Mouse (Mus musculus): ENCODE results near the gene Osbpl3. TPM values are rescaled to one million over a fixed set of nuclear protein-coding genes. Genes with fewer than 3 reads are reported as not detected.

Osbpl3 gene
- polyA plus RNA-seq, 1 experiment from 2014 or later, result 4.1 TPM

GRCm38 (mm10) chr6:50366724-50367123, 89.3 kb downstream of the Osbpl3 start:
- ATAC-seq (ENCODE audit: insufficient read depth), result no peak
- WGBS, result 72% methylated on average over 5 of the region's 5 CpGs

DNA sequence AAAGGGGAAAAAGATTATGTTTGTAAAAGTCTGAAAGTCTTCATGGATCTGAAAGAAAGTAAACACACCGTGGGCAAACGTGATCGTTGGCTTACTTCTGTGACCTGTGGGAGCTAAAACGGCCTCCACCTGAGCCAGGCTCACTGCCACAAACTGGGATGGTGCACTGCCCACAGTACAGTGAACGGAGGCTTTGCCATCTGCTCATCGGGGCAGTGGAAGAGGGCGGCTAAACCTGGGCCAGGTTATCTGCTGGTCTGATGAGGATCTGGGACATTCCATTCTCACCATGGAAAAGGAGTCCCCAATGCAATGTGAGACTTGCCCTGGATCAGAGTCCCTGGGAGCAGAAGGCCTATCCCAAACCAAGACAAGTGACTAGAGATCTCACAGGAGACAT, 89.7 kb downstream of the Osbpl3 start:
- DNase-seq (no peak), ATAC-seq (ENCODE audit: insufficient read depth) (no peak)
- H3K9me3 ChIP-seq (ENCODE audit: low read depth, low read length), result no peaks in the 10 kb centered on the region
- H3K9ac ChIP-seq, result no peak overlapping the region
- no peak overlapping the region for H3K4me3 ChIP-seq (ENCODE audit: low read depth, low read length)
- TF ChIP-seq CTCF (IDR thresholded peaks at IDR 0.05; ENCODE audit: low read depth), result no peak
- H3K4me2 ChIP-seq, result no peak overlapping the region
- H3K27ac ChIP-seq (ENCODE audit: low read depth), result no peak overlapping the region
- H3K27me3 ChIP-seq (ENCODE audit: insufficient read depth, low read length), result no peaks in the 10 kb centered on the region
- 76% methylated on average over 7 of the region's 7 CpGs for WGBS
- no peaks in the 10 kb centered on the region for H3K4me1 ChIP-seq (ENCODE audit: insufficient read depth)
- H3K36me3 ChIP-seq (ENCODE audit: insufficient read depth), result no peaks in the 10 kb centered on the region

More at GRCm38 (mm10) chr6:50366724-50367123, 89.3 kb downstream of the Osbpl3 start:
- TF ChIP-seq CTCF (IDR thresholded peaks at IDR 0.05; ENCODE audit: low read depth), result no peak
- H3K4me3 ChIP-seq (ENCODE audit: low read depth, low read length), result no peak overlapping the region
- no peaks in the 10 kb centered on the region for H3K4me1 ChIP-seq (ENCODE audit: insufficient read depth)
- H3K9ac ChIP-seq, result no peak overlapping the region
- no peak overlapping the region for H3K4me2 ChIP-seq
- H3K27me3 ChIP-seq (ENCODE audit: insufficient read depth, low read length), result no peaks in the 10 kb centered on the region
- H3K27ac ChIP-seq (ENCODE audit: low read depth), result no peak overlapping the region
- no peaks in the 10 kb centered on the region for H3K36me3 ChIP-seq (ENCODE audit: insufficient read depth)
- no peaks in the 10 kb centered on the region for H3K9me3 ChIP-seq (ENCODE audit: low read depth, low read length)
- DNase-seq, result no peak

DNA sequence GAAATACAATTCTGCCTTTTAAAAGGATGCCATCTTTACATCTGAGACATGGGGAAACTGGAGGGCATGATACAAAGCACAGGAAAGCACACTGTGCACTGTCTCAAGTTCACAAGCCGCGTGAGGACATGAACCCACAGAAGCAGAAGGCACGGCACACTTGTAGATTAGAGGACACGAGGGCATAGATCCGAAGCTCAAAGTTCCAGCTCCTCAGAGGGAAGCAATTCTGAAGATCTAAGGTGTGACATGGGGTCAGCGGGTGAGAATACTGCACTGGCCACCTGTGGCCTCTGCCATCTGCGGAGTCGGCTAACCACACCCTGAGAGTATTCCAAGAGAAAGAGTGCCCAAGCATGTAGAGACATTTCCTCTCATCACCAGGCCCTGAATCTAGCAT, 91.6 kb downstream of the Osbpl3 start:
- H3K9me3 ChIP-seq (ENCODE audit: low read depth, low read length), result no peaks in the 10 kb centered on the region
- 88% methylated on average over 8 of the region's 8 CpGs for WGBS
- H3K4me1 ChIP-seq (ENCODE audit: insufficient read depth), result no peaks in the 10 kb centered on the region
- no peak overlapping the region for H3K4me3 ChIP-seq (ENCODE audit: low read depth, low read length)
- TF ChIP-seq CTCF (IDR thresholded peaks at IDR 0.05; ENCODE audit: low read depth), result no peak
- no peak overlapping the region for H3K27ac ChIP-seq (ENCODE audit: low read depth)
- no peak overlapping the region for H3K9ac ChIP-seq
- no peaks in the 10 kb centered on the region for H3K27me3 ChIP-seq (ENCODE audit: insufficient read depth, low read length)
- ATAC-seq (ENCODE audit: insufficient read depth), result no peak
- no peak overlapping the region for H3K4me2 ChIP-seq
- DNase-seq, result no peak
- H3K36me3 ChIP-seq (ENCODE audit: insufficient read depth), result no peaks in the 10 kb centered on the region

GRCm38 (mm10) chr6:50363385-50363784, 92.6 kb downstream of the Osbpl3 start:
- ATAC-seq (ENCODE audit: insufficient read depth) (no peak), DNase-seq (no peak)
- Histone ChIP-seq H3K27ac (ENCODE audit: low read depth) (no peak overlapping the region), H3K4me2 (no peak overlapping the region), H3K9ac (no peak overlapping the region), H3K4me3 (ENCODE audit: low read depth, low read length) (no peak overlapping the region), H3K4me1 (ENCODE audit: insufficient read depth) (no peaks in the 10 kb centered on the region), H3K36me3 (ENCODE audit: insufficient read depth) (no peaks in the 10 kb centered on the region), H3K9me3 (ENCODE audit: low read depth, low read length) (no peaks in the 10 kb centered on the region), H3K27me3 (ENCODE audit: insufficient read depth, low read length) (no peaks in the 10 kb centered on the region)
- WGBS, result 65% methylated on average over 5 of the region's 5 CpGs
- no peak for TF ChIP-seq CTCF (IDR thresholded peaks at IDR 0.05; ENCODE audit: low read depth)

DNA sequence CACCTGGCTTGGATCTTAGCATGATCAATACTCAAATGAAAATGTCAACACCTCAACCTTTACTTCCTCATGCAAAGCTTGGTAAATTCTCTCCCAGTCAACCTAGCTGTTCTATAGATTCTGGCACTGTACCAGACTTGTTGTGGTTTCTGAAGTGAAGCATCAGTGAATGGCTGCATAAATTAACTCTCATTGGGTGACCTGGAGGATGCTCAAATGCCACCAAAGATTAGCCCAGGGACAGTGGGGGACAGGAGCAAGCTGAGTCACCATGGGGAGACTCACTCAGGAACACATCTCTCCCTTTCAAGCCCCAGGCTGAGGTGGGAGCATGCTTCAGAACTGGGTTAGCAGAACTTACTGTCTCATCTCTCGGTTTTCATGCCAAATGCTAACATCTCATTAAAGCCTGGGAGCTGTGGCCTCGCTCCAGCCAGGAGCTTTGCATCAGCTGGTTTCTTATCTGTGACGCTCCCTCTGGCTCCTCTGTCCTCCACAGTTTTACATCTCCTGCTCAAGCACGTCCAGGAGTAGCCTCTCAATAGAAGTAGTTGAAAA, 93.2 kb downstream of the Osbpl3 start:
- H3K36me3 ChIP-seq (ENCODE audit: insufficient read depth), result no peaks in the 10 kb centered on the region
- no peak overlapping the region for H3K27ac ChIP-seq (ENCODE audit: low read depth)
- no peak overlapping the region for H3K4me3 ChIP-seq (ENCODE audit: low read depth, low read length)
- H3K27me3 ChIP-seq (ENCODE audit: insufficient read depth, low read length), result no peaks in the 10 kb centered on the region
- no peak for TF ChIP-seq CTCF (IDR thresholded peaks at IDR 0.05; ENCODE audit: low read depth)
- 48% methylated on average over 4 of the region's 4 CpGs for WGBS
- no peaks in the 10 kb centered on the region for H3K9me3 ChIP-seq (ENCODE audit: low read depth, low read length)
- no peak overlapping the region for H3K4me2 ChIP-seq
- H3K4me1 ChIP-seq (ENCODE audit: insufficient read depth), result peaks cover 1% of the 10 kb centered on the region; the same call in 1 of the 2 replicates
- DNase-seq, result no peak
- ATAC-seq (ENCODE audit: insufficient read depth), result no peak
- no peak overlapping the region for H3K9ac ChIP-seq

DNA sequence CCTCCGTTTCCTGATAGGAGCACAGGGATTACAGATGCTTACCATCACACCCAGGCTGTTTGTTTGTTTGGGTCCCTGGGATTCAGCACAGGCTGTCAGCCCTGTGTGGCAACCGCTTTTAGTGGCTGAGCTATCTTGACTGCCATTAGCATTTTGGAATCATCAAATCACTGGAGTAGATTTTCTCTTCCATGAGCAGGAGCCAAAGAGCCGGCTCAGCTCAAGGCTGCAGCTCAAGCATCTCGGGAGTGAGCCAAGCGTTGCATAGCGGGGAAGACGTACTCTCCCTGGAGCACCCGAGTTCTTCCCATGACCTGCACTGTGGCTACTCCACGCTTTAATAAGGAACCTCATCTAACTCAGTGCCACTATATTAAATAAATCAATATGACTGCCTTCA, 93.8 kb downstream of the Osbpl3 start:
- 71% methylated on average over 9 of the region's 9 CpGs for WGBS

GRCm38 (mm10) chr6:50358104-50358679, 97.8 kb downstream of the Osbpl3 start:
- Histone ChIP-seq H3K9me3 (ENCODE audit: low read depth, low read length) (no peaks in the 10 kb centered on the region), H3K4me3 (ENCODE audit: low read depth, low read length) (no peak overlapping the region), H3K9ac (no peak overlapping the region), H3K4me1 (ENCODE audit: insufficient read depth) (peaks cover 4% of the 10 kb centered on the region), H3K4me2 (no peak overlapping the region), H3K27me3 (ENCODE audit: insufficient read depth, low read length) (no peaks in the 10 kb centered on the region), H3K27ac (ENCODE audit: low read depth) (no peak overlapping the region), H3K36me3 (ENCODE audit: insufficient read depth) (no peaks in the 10 kb centered on the region)
- WGBS, result 29% methylated on average over 16 of the region's 16 CpGs
- ATAC-seq (ENCODE audit: insufficient read depth) (peak; percentile 69), DNase-seq (peak; percentile 65)
- no peak for TF ChIP-seq CTCF (IDR thresholded peaks at IDR 0.05; ENCODE audit: low read depth)

More for the DNA sequence above, 93.8 kb downstream of the Osbpl3 start:
- DNase-seq (no peak), ATAC-seq (ENCODE audit: insufficient read depth) (no peak)
- Histone ChIP-seq H3K9me3 (ENCODE audit: low read depth, low read length) (no peaks in the 10 kb centered on the region), H3K27ac (ENCODE audit: low read depth) (no peak overlapping the region), H3K4me2 (no peak overlapping the region), H3K27me3 (ENCODE audit: insufficient read depth, low read length) (no peaks in the 10 kb centered on the region), H3K9ac (no peak overlapping the region), H3K36me3 (ENCODE audit: insufficient read depth) (no peaks in the 10 kb centered on the region), H3K4me3 (ENCODE audit: low read depth, low read length) (no peak overlapping the region), H3K4me1 (ENCODE audit: insufficient read depth) (peaks cover 4% of the 10 kb centered on the region; the same call in 1 of the 2 replicates)
- no peak for TF ChIP-seq CTCF (IDR thresholded peaks at IDR 0.05; ENCODE audit: low read depth)
